32 mouse cellular contexts compared by ENCODE assay signal in the genomic region with DNA sequence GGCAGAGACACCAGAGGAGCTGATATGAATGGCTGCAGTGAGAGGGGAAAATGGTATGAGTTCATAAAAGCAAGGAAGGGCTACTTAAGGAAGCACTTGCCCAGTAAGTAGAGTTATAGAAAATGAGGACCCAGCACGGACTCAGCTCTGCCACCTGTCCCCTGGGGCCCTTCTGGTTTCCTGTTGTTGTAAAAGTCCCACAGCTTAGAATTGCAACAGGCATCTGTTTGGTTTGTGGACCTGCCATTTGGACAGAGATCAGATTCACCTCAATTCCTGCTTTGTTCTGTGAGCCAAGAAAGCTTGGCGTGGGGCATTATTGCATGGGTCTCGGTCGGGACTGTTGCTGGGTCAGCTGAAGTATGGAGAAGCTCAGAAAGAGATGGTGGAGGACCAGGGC. TPM values are rescaled to one million over a fixed set of nuclear protein-coding genes. Genes with fewer than 3 reads are reported as not detected.
A peak's percentile ranks its signal among the peaks of the same experiment; 100 is the strongest.
DNase-seq lines count a peak whose midpoint lies in the region; TF ChIP-seq lines count a peak whose summit lies in the region.
"Had no signal": no experiment of that assay in that cellular context is flagged by ENCODE, and none has a peak within 500 bp of the region (broad histone marks: within the 10 kb centered on the region; RNA-seq: fewer than 3 reads in every experiment).

No protein-coding gene starts in this region.

- DNase-seq in layer of hippocampus, adult 2 months (ENCODE audit: low spot score in 2 of 2): no peak
- DNase-seq in layer of hippocampus, adult 18-20 months (ENCODE audit: low spot score in 2 of 2): no peak
- peak; percentile 8 for DNase-seq in A20 (ENCODE audit: low read depth, low spot score)
- DNase-seq in B cell, adult 2 months: peak; percentile 36 to 52
- DNase-seq in gonadal fat pad, adult 2 months (ENCODE audit: low read depth): peak; percentile 82
- DNase-seq in neural tube, embryonic 10.5 days (ENCODE audit: extremely low spot score, low spot score): no peak
- no peak for DNase-seq in layer of hippocampus, postnatal 25 days (ENCODE audit: extremely low spot score in 1 of 2, low spot score in 1 of 2)
- DNase-seq: cerebellum, adult 11 months; cerebellum, adult 9-10 months; cerebellum, postnatal 36 days; gastrocnemius, postnatal 25 days; heart, adult 18-20 months; heart, postnatal 4 days; kidney, postnatal 36 days; lung, postnatal 36 days; thymus, adult 2 months; thymus, postnatal 4 days had no signal

- no peak for TF ChIP-seq CTCF in layer of hippocampus, adult 2 months (conservative IDR thresholded peaks at IDR 0.05)

- peak overlapping the region; percentile 52; the same call in 1 of the 2 replicates for H3K27ac ChIP-seq in layer of hippocampus, adult 2 months
- H3K27ac ChIP-seq: forebrain, embryonic 10.5 days; forebrain, embryonic 15.5 days; hindbrain, embryonic 13.5 days; limb, embryonic 10.5 days; limb, embryonic 15.5 days; neural tube, embryonic 12.5 days had no signal

- H3K4me3 ChIP-seq in layer of hippocampus, adult 2 months: no peak overlapping the region
- H3K4me3 ChIP-seq: forebrain, embryonic 10.5 days; forebrain, embryonic 15.5 days; hindbrain, embryonic 13.5 days; limb, embryonic 10.5 days; limb, embryonic 15.5 days; neural tube, embryonic 12.5 days had no signal

RNA-seq across cellular contexts. Expression of a gene that starts 5.5 kb away (rescaled TPM):
- total RNA-seq in layer of hippocampus, adult 2 months (2021): 10 to 100 TPM; 17.7 to 21.3 TPM
- total RNA-seq in layer of hippocampus, adult 18-20 months (2021): 10 to 100 TPM; 18.4 to 19.1 TPM
- 21.9 and 27.1 TPM in 2 replicates for polyA plus RNA-seq in gonadal fat pad, adult 2 months (2012; rRNA removed)
- 10 to 100 TPM; 17.8 to 18.1 TPM for total RNA-seq in layer of hippocampus, postnatal 25 days (2021)

RNA-seq across cellular contexts. Expression of a gene that starts 6.3 kb away (rescaled TPM):
- 10 to 100 TPM; 68.7 to 69.9 TPM for total RNA-seq in layer of hippocampus, adult 2 months (2021)
- total RNA-seq in layer of hippocampus, adult 18-20 months (2021): 10 to 100 TPM; 64.7 to 67.8 TPM
- polyA plus RNA-seq in gonadal fat pad, adult 2 months (2012; rRNA removed): 39.1 and 39.3 TPM in 2 replicates
- total RNA-seq in layer of hippocampus, postnatal 25 days (2021): 10 to 100 TPM; 58.0 to 60.2 TPM

RNA-seq across cellular contexts. Expression of a gene that starts 35.5 kb away (rescaled TPM):
- under 1 TPM; 0.12 to 0.41 TPM for total RNA-seq in layer of hippocampus, adult 2 months (2021)
- total RNA-seq in layer of hippocampus, adult 18-20 months (2021): under 1 TPM; 0.20 to 0.25 TPM
- polyA plus RNA-seq in gonadal fat pad, adult 2 months (2012; rRNA removed): not detected in 2 replicates
- under 1 TPM in 1 of 2 experiments, not detected in 1; 0.38 TPM for total RNA-seq in layer of hippocampus, postnatal 25 days (2021)
- total RNA-seq: gastrocnemius, adult 18-20 months; gastrocnemius, postnatal 25 days; heart, adult 18-20 months; heart, postnatal 4 days; left cerebral cortex, postnatal 10 days; megakaryocyte, adult 5-6 weeks had no signal
- polyA plus RNA-seq: forebrain, embryonic 10.5 days; forebrain, embryonic 15.5 days; heart, postnatal 0 days; hindbrain, embryonic 13.5 days; intestine, postnatal 0 days; kidney, embryonic 16.5 days; limb, embryonic 15.5 days; lung, embryonic 16.5 days; midbrain, embryonic 11.5 days; midbrain, embryonic 16.5 days; neural tube, embryonic 12.5 days; thymus, adult 2 months had no signal

Comparison
In these comparisons a context has a peak if more than half of its experiments do, and no peak if none do; other contexts are left out.
1. DNase-seq: peak in A20 (single experiment), B cell, adult 2 months (2 of 2) and gonadal fat pad, adult 2 months (single experiment); none in layer of hippocampus, adult 2 months (0 of 2), layer of hippocampus, adult 18-20 months (0 of 2), neural tube, embryonic 10.5 days (single experiment) and layer of hippocampus, postnatal 25 days (0 of 2).